ENCODE assay signal across 9 mouse cellular contexts in genomic region chr1:192790442-192790841, GRCm38 (mm10). TPM values are rescaled to one million over a fixed set of nuclear protein-coding genes. Genes with fewer than 3 reads are reported as not detected.
A peak's percentile ranks its signal among the peaks of the same experiment; 100 is the strongest.
DNase-seq lines count a peak whose midpoint lies in the region; ATAC-seq and TF ChIP-seq lines count a peak whose summit lies in the region.
"Had no signal": no experiment of that assay in that cellular context is flagged by ENCODE, and none has a peak within 500 bp of the region (broad histone marks: within the 10 kb centered on the region; RNA-seq: fewer than 3 reads in every experiment).

No protein-coding gene starts in this region.

- H3K36me3 ChIP-seq in intestine, embryonic 15.5 days: no peaks in the 10 kb centered on the region
- no peaks in the 10 kb centered on the region for H3K36me3 ChIP-seq in stomach, postnatal 0 days (ENCODE audit: control insufficient read depth, insufficient read depth, low read length)
- H3K36me3 ChIP-seq: G1E had no signal

- no peak for TF ChIP-seq POLR2A in lung, adult 2 months (IDR thresholded peaks at IDR 0.05; ENCODE audit: borderline replicate concordance, extremely low read depth, low read depth, low read length)

- H3K9ac ChIP-seq in intestine, embryonic 15.5 days: no peak overlapping the region
- no peak overlapping the region for H3K9ac ChIP-seq in stomach, postnatal 0 days (ENCODE audit: low read length)

- peak; percentile 47 for TF ChIP-seq CTCF in lung, adult 2 months (IDR thresholded peaks at IDR 0.05; ENCODE audit: insufficient read depth, low read length)
- TF ChIP-seq CTCF in stomach, postnatal 0 days (IDR thresholded peaks at IDR 0.05; ENCODE audit: low read depth): peak; percentile 60

- DNase-seq in cerebellum, postnatal 14 days: peak; percentile 33 to 66
- DNase-seq in cerebellum, adult 9-10 months: no peak
- DNase-seq in lung, adult 2 months: no peak
- DNase-seq in lung, adult 18-20 months: no peak
- DNase-seq in stomach, postnatal 0 days (ENCODE audit: low spot score): no peak
- no peak for DNase-seq in frontal cortex, postnatal 36 days (ENCODE audit: low spot score in 2 of 2)
- DNase-seq in left cerebral cortex, adult 11 months (ENCODE audit: low spot score): no peak

- H3K4me3 ChIP-seq in lung, adult 2 months (replicated peaks; ENCODE audit: extremely low read depth, low read depth, low read length): no peak overlapping the region
- H3K4me3 ChIP-seq in intestine, embryonic 15.5 days (replicated peaks): no peak overlapping the region
- no peak overlapping the region for H3K4me3 ChIP-seq in stomach, postnatal 0 days (ENCODE audit: low read depth, low read length)

- no peaks in the 10 kb centered on the region for H3K27me3 ChIP-seq in intestine, embryonic 15.5 days (replicated peaks)
- no peaks in the 10 kb centered on the region for H3K27me3 ChIP-seq in stomach, postnatal 0 days (ENCODE audit: control insufficient read depth, insufficient read depth, low read length)

- no peaks in the 10 kb centered on the region; the same call in 1 of the 2 replicates for H3K4me1 ChIP-seq in lung, adult 2 months (ENCODE audit: control insufficient read depth, insufficient read depth, low read length)
- peaks cover 18% of the 10 kb centered on the region; the same call in 1 of the 2 replicates for H3K4me1 ChIP-seq in intestine, embryonic 15.5 days (replicated peaks)
- H3K4me1 ChIP-seq in stomach, postnatal 0 days (replicated peaks; ENCODE audit: control insufficient read depth, insufficient read depth): 0 out of 2 replicates have a peak, but pooled peaks cover 6% of the 10 kb centered on the region

- 85% methylated on average over 4 of the region's 4 CpGs for WGBS in lung, adult 2 months
- 87% methylated on average over 4 of the region's 4 CpGs for WGBS in intestine, embryonic 15.5 days
- WGBS in stomach, postnatal 0 days: 84% methylated on average over 4 of the region's 4 CpGs

- no peaks in the 10 kb centered on the region for H3K9me3 ChIP-seq in intestine, embryonic 15.5 days
- H3K9me3 ChIP-seq in stomach, postnatal 0 days (ENCODE audit: control insufficient read depth, low read length): no peaks in the 10 kb centered on the region

- TF ChIP-seq EP300 in stomach, postnatal 0 days (optimal IDR thresholded peaks at IDR 0.05): no peak

- no peak overlapping the region for H3K4me2 ChIP-seq in intestine, embryonic 15.5 days (replicated peaks)
- H3K4me2 ChIP-seq in stomach, postnatal 0 days (replicated peaks; ENCODE audit: low read depth): no peak overlapping the region

- H3K27ac ChIP-seq in intestine, embryonic 15.5 days: peak overlapping the region; percentile 69; the same call in 1 of the 2 replicates
- no peak overlapping the region for H3K27ac ChIP-seq in stomach, postnatal 0 days (replicated peaks)

- no peak for ATAC-seq in intestine, embryonic 15.5 days
- ATAC-seq in stomach, postnatal 0 days (ENCODE audit: low FRiP score, low TSS enrichment): no peak

RNA-seq across cellular contexts. Expression of gene Hhat, which starts 19.4 kb away (rescaled TPM):
- polyA plus RNA-seq in lung, adult 2 months (2012; rRNA removed): 2.5 and 2.7 TPM in 2 replicates
- polyA plus RNA-seq in intestine, embryonic 15.5 days (2015; fragmentation: Nextera tagmentation; extraction: Ambion mirVana): 9.2 and 9.7 TPM in 2 replicates
- 3.1 and 3.6 TPM in 2 replicates for polyA plus RNA-seq in stomach, postnatal 0 days (2015; fragmentation: Nextera tagmentation; extraction: Ambion mirVana)
- polyA plus RNA-seq: G1E had no signal

Comparison
In these comparisons a context has a peak if more than half of its experiments do, and no peak if none do; other contexts are left out.
1. DNase-seq: peak in cerebellum, postnatal 14 days (2 of 2); none in cerebellum, adult 9-10 months (single experiment), lung, adult 2 months (single experiment), lung, adult 18-20 months (0 of 2), stomach, postnatal 0 days (single experiment), frontal cortex, postnatal 36 days (0 of 2) and left cerebral cortex, adult 11 months (single experiment).